Mouse (Mus musculus): ENCODE results near the gene Tm9sf1.

- TF ChIP-seq CTCF (IDR thresholded peaks at IDR 0.05) (no peak), EP300 (IDR thresholded peaks at IDR 0.05) (no peak)
Observed at GRCm38 (mm10) chr14:55604823-55605222, 38.8 kb downstream of the Tm9sf1 start.

All from lung, postnatal 0 days (tissue).